Mouse (Mus musculus) adrenal gland, adult 8-10 months (tissue): ENCODE measurements around the gene Prss47. TPM values are rescaled to one million over a fixed set of nuclear protein-coding genes. Genes with fewer than 3 reads are reported as not detected.

ENCODE experiments used
- DNase-seq: peaks from one replicate; pipeline ENCODE4 v3.0.0; 2022
- total RNA-seq, 4 experiments: library from RNA; stranded (reverse); gene quantifications; 2 replicates each; pipeline ENCODE4 v1.2.4; 2022

Gene Prss47
- not detected for total RNA-seq

DNA sequence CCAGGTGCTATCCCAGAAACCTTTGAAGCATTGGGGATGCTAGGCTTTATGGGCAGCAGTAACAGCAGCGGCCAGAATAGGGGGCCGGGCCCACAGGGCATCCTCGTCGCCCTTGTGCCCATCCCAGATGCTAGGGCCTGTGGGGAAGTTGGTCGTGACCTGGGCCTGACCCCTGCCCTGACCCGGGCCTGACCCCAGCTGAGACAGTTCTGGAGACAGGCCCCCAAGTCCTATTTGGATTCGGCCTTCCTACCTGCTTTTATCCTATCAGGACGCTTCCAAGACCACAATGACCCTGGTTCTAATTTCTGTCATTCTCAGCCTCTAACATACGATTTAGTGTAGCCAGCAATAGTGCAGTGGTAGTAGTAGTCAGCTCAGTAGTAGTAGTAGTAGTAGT lies at the start of gene Prss47:
Gene Prss47, minus strand, starts transcription at position 101 of the 400 bp plus-strand sequence.
- no peak for DNase-seq

- DNase-seq, result no peak
Observed at GRCm38 (mm10) chr13:65101232-65101631, 48.7 kb upstream of the Prss47 start.

DNA sequence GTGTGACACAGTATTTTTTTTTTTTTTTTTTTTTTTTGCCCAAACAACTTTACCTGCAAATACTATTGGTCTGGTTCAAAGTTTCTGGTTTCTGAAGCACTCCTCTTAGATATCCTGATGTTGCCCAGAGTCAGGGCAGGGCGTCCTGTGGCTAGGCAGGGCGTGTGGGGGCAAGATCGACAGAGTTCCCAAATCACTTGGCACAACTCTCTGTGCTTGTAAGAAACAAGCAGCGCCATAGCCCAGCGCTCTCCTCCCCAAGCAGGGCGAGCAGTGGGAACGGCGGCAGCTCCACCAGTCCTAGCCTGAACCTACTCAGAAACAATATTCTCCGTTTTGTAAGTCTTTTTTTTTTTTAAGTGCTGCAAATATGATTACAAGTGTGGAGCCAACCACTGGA lies 48.1 kb upstream of the Prss47 start:
- no peak for DNase-seq

DNA sequence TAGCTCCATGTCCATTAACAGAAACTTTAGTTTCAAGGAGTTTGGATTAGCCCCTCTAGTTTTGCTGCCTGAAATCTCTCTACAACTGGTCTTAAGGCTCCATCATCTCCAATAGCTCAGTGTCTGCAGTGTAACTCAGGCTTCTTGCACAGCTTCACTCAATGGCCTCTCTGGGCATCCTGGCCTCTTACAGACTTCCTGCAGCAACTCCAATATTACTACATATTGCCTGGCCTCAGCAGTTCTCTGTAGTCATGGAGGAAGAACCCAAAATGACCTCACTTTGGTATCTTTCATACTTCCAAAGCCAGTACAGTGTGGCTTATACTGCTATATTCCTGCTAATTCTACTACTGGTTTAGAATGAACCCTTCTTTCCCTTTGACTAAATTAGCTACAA lies 44.5 kb upstream of the Prss47 start:
- no peak for DNase-seq

DNA sequence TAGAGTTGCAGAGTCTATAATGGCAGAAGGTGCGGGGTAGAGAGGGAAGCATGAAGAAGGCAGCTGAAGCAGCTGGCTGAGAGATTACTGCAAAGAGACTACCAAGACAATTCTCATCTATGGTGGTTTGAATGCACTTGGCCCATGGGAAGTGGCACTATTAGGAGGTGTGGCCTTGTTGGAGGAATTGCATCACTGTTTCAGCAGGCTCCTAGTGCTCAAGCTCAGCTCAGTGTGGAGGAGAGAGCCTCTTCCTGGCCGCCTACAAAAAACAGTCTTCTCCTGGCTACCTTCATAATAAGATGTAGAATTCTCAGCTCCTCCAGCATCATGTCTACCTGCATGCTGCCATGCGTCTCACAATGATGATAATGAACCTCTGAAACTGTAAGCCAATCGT lies 43.4 kb upstream of the Prss47 start:
- no peak for DNase-seq

DNA sequence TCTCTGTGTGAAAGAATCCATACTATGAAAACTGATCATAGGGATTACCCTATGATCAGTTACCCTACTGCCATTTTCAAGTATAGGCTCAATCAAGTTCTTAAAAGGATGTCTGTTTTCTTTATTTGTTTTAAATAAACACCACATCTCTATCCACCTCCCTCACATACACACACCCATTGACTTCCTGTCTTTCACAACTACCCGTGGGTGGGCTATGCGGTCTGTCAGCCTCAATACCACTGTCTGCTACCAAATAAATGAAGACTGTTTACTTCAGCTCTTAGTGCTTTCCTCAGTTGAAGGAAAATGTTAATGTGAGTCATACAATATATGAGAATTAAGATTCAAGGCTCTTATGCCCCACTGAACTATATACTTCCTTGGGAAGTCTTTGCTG lies 17.4 kb upstream of the Prss47 start:
- DNase-seq, result no peak

GRCm38 (mm10) chr13:65035057-65035456 lies 17.5 kb downstream of the Prss47 start:
- no peak for DNase-seq

GRCm38 (mm10) chr13:65032758-65033157 lies 19.8 kb downstream of the Prss47 start, which contains the start of gene Spata31d1c:
Gene Spata31d1c, plus strand, starts transcription at chr13:65033058.
- DNase-seq, result no peak

DNA sequence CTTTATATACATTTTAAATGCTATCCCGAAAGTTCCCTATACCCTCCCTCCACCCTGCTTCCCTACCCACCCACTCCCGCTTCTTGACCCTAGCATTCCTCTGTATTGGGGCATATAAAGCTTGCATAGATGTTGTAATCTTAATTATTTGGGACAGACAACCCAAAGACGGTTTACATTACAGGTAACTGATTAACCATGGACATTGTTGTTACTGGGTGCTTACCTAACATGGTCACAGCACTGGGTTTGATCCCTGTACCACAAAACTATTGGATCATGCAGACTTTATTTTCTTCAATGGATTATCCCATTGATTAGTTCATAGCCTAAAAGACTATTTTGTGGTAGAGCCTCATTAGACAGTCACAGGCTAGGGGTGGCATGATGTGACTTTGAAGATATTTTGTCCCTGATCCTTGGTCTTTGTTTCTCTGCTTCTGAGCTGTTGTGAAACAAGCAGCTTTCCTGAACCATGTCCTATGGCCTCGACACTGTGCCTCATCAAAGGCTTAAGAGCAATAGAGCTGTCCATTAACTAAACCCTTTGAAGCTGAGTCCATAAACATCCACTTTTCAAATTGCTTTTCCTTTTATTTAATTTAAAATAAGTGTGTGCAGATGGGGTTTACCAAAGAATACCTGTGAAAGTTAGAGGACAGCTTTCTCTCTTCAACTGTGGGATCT lies 41.4 kb downstream of the Prss47 start:
- no peak for DNase-seq

DNA sequence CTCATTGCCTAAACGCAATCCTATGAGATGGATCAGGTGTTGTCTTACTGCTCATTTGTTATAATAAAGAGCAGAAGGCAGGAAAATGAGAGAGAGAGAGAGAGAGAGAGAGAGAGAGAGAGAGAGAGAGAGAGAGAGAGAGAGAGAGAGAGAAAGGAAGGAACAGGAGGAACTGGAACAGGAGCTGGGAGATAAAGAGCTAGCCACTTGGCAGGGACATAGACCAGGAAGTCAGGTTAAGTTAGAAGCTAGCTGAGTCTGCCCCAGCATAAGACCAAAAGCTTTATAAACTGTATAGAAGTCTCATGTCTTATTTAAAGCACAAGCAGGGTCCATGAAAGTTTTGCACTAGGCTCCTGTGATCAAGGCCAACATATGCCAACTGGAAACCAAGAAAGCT lies 44.6 kb downstream of the Prss47 start:
- no peak for DNase-seq

DNA sequence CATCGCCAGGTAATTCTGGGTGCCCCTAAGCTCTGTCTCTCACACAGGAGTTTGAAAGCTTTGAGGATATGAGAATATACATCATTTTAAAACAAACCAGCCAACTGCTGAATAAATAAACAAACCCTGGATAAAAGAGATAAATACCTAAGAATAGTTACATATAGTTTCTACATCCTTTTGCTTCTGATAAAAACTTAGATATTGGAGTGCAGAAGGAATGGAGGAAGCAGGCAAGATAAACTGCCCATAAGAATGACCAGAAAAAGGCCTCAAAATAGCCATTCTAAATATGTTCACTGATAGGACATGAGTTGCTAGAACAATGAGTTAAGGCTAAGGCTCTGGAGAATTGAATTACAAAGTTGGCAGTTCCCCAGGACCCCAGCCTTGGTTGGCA lies 45.8 kb downstream of the Prss47 start:
- no peak for DNase-seq

DNA sequence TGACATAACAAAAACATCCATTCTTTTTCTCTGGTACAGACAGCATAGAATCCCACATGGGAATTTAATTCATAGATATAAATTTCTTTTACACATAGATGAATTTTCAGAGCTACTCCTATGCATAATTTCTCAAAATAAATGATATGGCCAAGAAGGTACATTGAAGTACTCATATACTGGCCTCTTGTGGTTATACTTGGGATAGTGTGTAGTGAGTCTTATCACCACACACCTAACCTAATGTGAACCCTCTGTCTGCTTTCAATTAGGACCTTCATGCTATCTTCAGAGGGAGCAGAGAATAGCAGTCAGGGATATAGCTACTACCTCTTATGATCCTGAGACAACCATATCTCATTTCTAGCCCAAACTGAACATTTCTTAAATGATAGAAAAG lies 47.1 kb downstream of the Prss47 start:
- no peak for DNase-seq

Other genes starting within 250 kb of the Prss47 start
- gene Cntnap3, start 148.8 kb downstream of the Prss47 start, total RNA-seq, result under 1 TPM in 3 of 4 experiments, not detected in 1; 0.03 to 0.06 (median 0.05) TPM
- gene Spata31, start 135.4 kb downstream of the Prss47 start, total RNA-seq, result not detected
- gene Spata31d1c, start 19.7 kb downstream of the Prss47 start, total RNA-seq, result not detected
- 10 to 100 TPM; 42.3 to 48.7 (median 45.9) TPM for gene Mfsd14b, start 60.2 kb upstream of the Prss47 start, total RNA-seq
- not detected for gene Olfr465-ps1, start 85.3 kb upstream of the Prss47 start, total RNA-seq
- not detected for gene Olfr466, start 97.5 kb upstream of the Prss47 start, total RNA-seq
- gene Nlrp4f, start 153.2 kb upstream of the Prss47 start, total RNA-seq, result under 1 TPM; 0.30 to 0.40 (median 0.33) TPM
- under 1 TPM in 1 of 4 experiments, not detected in 3; 0.28 TPM for gene Gm10775, start 206.8 kb upstream of the Prss47 start, total RNA-seq
- gene Zfp369, start 226.1 kb upstream of the Prss47 start, total RNA-seq, result 10 to 100 TPM; 24.5 to 41.4 (median 32.6) TPM